Mouse (Mus musculus): Measurements from ENCODE around the gene Cyp4f14.
A peak's percentile ranks its signal among the peaks of the same experiment; 100 is the strongest.
"Not testable (repeated sequence)": the region's sequence is repeated elsewhere in the genome, so short reads cannot be mapped to it uniquely, and the experiment has no call there.

The Cyp4f14 gene

GRCm38 (mm10) chr17:32893901-32894300 is 23.2 kb downstream of the Cyp4f14 start:
- no peak for DNase-seq (ENCODE audit: inconsistent age in 2 of 2, low spot score in 1 of 2)

DNA sequence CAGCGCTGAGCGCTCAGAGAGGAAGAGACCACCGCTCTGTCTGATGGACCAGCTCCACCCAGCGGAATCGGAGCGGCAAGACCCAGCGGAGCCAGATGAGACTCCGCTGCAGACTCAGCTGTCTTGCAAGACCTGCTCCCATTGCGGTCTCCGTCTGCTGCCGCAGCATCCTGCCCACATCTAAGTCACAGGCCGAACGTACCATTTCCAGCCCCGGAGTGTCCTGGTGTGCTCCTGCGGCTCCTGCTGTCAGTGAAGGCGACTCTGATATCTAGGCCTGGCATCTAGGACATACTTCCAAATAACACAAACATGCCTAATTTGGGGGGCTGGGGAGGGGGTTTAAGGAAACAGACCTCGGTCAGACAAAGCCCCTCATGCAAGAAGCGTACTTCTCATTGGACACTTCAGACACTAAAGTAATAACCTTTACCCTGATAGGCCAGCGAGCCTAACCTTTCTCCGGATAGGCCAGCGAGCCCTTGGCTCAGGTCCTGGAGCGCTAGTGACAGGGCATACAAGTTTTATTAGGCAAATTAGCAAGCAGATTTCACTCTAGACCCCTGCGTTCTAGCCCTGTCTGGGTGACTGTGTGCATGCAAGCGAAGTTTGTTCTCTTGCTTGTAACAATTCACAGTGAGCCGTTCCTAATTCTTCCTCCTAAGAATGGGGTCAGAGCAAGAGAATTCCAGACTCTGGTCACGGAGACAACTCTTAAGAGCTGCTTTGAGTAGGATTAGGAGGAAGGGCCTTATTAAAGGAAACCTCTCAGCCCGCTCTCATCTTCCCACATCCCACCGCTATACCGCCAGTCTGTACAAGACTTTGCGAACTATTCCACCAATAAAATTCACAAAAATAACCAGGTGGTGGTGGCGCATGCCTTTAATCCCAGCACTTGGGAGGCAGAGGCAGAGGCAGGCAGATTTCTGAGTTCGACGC is 25.6 kb downstream of the Cyp4f14 start, which contains the start of gene Zfp870:
Zfp870 (minus strand) TSS at position 404 of the 942 bp plus-strand sequence.
- DNase-seq (ENCODE audit: inconsistent age in 2 of 2, low spot score in 1 of 2), result peak; percentile 89 to 98

GRCm38 (mm10) chr17:32890852-32891238 is 26.3 kb downstream of the Cyp4f14 start:
- no peak for DNase-seq (ENCODE audit: inconsistent age in 2 of 2, low spot score in 1 of 2)

GRCm38 (mm10) chr17:32889611-32890010 is 27.5 kb downstream of the Cyp4f14 start:
- peak in 1 of 2 experiments; percentile 62 for DNase-seq (ENCODE audit: inconsistent age in 2 of 2, low spot score in 1 of 2)

- DNase-seq (ENCODE audit: inconsistent age in 2 of 2, low spot score in 1 of 2), result no peak
Measured at GRCm38 (mm10) chr17:32880320-32881218, 36.6 kb downstream of the Cyp4f14 start.

GRCm38 (mm10) chr17:32878773-32879172 is 38.4 kb downstream of the Cyp4f14 start:
- DNase-seq (ENCODE audit: inconsistent age in 2 of 2, low spot score in 1 of 2), result no peak

GRCm38 (mm10) chr17:32877471-32878171 is 39.5 kb downstream of the Cyp4f14 start:
- DNase-seq (ENCODE audit: inconsistent age in 2 of 2, low spot score in 1 of 2), result no peak

DNA sequence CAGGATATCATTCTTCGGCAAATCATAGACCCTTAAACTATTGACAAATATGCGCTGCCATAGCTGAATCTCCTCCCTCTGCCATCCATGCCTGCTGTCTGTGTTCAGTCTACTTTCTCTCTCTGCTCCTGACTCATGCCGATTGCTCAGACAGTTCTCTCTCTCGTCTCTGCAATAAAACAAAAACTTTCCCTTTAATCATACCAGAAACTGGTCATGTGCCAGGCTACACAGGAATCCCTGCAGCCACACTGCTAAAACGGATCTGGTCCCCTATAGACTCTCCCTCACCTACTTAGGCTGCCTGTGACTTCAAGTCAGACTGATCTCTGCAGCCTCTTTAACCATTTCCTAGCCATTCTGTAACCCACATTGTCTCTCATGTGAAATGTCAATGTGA is 44.4 kb downstream of the Cyp4f14 start:
- peak; percentile 30 to 70 for DNase-seq (ENCODE audit: inconsistent age in 2 of 2, low spot score in 1 of 2)

DNA sequence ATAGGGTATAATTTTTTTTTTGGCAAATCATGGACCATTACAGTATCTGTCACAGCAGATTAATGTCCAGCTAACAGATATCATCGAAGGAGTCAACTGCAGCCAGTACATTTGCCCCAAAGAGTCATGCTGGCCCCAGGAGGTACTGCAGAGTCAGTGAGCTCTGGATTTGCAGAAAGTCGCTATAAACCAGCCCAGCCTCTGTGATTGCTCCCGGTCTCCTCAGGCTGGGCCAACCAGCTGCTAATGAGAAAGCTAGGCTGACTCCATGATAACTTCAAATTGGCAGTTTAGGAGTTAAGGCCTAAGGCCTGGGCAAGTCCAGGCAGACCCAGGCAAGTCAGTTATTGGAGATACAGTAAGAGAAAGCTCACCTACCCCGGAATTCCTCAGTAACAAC is 45.1 kb downstream of the Cyp4f14 start:
- DNase-seq (ENCODE audit: inconsistent age in 2 of 2, low spot score in 1 of 2), result no peak

DNA sequence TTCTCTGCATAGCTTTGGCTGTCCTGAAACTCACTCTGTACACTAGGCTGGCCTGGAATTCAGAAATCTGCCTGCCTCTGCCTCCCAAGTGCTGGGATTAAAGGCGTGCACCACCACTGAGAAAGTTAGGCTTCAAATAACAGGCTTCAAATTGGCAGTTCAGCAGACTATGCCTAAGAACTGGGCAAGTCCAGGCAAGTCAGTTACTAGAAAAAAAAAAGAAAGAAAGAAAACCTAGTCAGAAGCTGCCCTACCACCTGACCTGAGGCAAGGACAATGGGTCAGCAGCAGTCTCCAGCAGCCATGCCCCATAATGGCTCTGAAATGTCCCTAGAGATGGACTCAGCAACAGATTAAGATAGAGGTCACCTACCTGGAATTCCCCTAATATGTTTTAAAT is 45.7 kb downstream of the Cyp4f14 start:
- DNase-seq (ENCODE audit: inconsistent age in 2 of 2, low spot score in 1 of 2), result no peak

- not testable (repeated sequence) for DNase-seq (ENCODE audit: inconsistent age in 2 of 2, low spot score in 1 of 2)
Measured at GRCm38 (mm10) chr17:32867266-32867665, 49.9 kb downstream of the Cyp4f14 start.

- DNase-seq (ENCODE audit: inconsistent age in 2 of 2, low spot score in 1 of 2), result not testable (repeated sequence)
Measured at GRCm38 (mm10) chr17:32856713-32857112, 60.4 kb downstream of the Cyp4f14 start.

Measured in adrenal gland, adult (tissue).